Mouse (Mus musculus) forebrain, embryonic 10.5 days (tissue): Measurements from ENCODE around the gene Snx18. TPM values are rescaled to one million over a fixed set of nuclear protein-coding genes. Genes with fewer than 3 reads are reported as not detected.

Experiments
- DNase-seq: peaks from one replicate; pipeline ENCODE4 v3.0.0-alpha.2; 2017; ENCODE audit warnings: low spot score; ENCODE audit errors: extremely low spot score
- H3K27ac ChIP-seq: fragments of 300-500 bp; sonication (generic); 2 replicates; pipeline ENCODE4 v1.5.1; 2016; ENCODE audit warnings: mild to moderate bottlenecking
- H3K27me3 ChIP-seq: fragments of 300-500 bp; sonication (generic); 2 replicates; pipeline ENCODE4 v1.6.1; 2016; ENCODE audit warnings: mild to moderate bottlenecking; ENCODE audit not compliant: poor library complexity, severe bottlenecking
- H3K36me3 ChIP-seq: fragments of 300-500 bp; sonication (generic); replicated peaks from 2 replicates; pipeline ENCODE4 v1.6.1; 2016; ENCODE audit warnings: mild to moderate bottlenecking, moderate library complexity
- H3K4me1 ChIP-seq: fragments of 300-500 bp; sonication (generic); 2 replicates; pipeline ENCODE4 v1.6.1; 2016
- H3K4me3 ChIP-seq: fragments of 300-500 bp; sonication (generic); 2 replicates; pipeline ENCODE4 v1.5.1; 2016; ENCODE audit warnings: mild to moderate bottlenecking, moderate library complexity
- H3K9me3 ChIP-seq: fragments of 300-500 bp; sonication (generic); 2 replicates; pipeline ENCODE4 v1.6.1; 2016; ENCODE audit warnings: mild to moderate bottlenecking, moderate library complexity
- WGBS: fragments of 180-500 bp; shearing (Covaris S2); methylation state at CpG from one replicate; pipeline ENCODE4 v1.1.7; 2016; 5-methylcytosine and 5-hydroxymethylcytosine counted together
- polyA plus RNA-seq: library from polyadenylated mRNA; unstranded; fragments of >200 nt; fragmentation: Nextera tagmentation; extraction: Ambion mirVana; gene quantifications from 2 replicates; pipeline ENCODE4 v1.2.1, GENCODE M21; 2016

The Snx18 gene
- polyA plus RNA-seq, 1 experiment from 2014 or later = 11.2 TPM

DNA sequence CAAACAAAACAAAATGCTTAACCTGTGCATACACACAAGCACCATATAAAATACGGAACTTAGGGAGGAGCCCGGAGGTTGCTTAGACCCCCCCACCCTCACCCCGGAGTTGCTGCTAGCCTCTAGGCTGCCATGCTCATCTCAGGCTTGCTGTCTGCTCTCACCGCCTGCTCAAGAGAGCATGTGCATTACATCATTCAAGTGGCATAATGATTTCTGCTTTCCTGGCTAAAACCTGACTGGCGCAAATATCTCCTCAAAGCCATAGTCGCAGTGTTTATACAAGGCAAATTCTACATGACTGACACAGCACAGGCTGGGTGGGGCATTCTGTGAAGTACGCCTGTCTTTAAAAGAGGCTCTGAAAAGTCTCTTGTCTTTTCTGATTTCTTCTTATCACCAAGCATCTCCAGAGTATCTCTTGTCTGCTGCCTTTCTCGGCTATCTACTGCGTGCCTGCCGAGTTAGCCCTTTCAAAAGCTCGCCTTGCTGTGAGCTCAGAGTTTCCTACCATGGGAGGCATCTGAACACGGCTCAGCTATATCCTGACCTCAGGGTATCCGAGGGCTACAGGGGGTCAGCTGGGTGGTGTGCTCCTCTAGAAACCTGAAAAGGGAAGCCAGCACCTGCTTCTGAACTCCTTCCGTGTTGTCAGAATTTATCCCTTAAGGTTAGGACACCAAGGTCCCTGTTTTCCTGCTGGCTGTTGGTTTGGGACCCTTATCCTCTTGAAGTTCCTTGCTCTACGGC is 16.5 kb upstream of the Snx18 start:
- 88% methylated on average over 15 of the region's 15 CpGs for WGBS
- DNase-seq = no peak
- Histone ChIP-seq H3K27ac (no peak overlapping the region), H3K36me3 (no peaks in the 10 kb centered on the region), H3K4me3 (no peak overlapping the region), H3K27me3 (no peaks in the 10 kb centered on the region), H3K4me1 (peaks cover 14% of the 10 kb centered on the region; the same call in 1 of the 2 replicates), H3K9me3 (no peaks in the 10 kb centered on the region)

DNA sequence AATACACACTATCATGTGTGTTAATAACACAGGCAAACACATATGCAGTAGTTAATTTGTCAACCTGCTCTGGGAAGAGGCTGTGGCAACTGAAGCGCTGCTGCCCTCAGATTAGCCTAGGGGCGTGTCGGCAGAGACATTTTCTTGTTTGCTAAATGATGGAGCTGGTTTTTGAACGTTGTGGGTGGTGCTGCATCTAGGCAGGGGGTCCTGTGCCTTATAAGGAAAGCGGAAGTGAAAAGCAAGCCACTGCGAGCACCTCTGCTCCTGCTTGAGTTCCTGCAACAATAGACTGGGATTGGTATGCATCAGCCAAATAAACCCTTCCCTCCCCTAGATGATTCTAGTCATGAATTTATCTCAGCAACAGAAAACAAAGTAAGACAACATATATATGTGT is 14.1 kb upstream of the Snx18 start:
- DNase-seq = no peak

DNA sequence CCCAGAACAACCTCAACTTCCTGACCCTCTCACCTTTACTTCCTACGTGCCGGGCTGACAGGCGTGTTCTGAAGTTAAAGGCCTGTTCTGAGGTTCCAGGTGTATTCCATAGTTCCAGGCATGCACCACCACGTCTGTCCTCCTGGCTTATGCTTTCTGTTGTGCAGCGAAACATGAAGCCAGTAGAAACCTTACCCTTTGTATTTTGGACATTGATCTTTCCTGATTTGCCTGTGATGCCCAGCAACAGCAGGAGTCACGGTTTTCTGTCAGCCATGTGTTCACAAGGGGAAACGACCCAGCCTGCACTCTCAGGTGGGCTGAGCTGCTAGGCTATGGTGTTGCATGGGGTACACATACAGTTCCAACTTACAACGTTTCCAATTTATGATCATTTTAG is 9.2 kb upstream of the Snx18 start:
- Histone ChIP-seq H3K4me3 (no peak overlapping the region), H3K36me3 (no peaks in the 10 kb centered on the region), H3K27me3 (no peaks in the 10 kb centered on the region), H3K9me3 (no peaks in the 10 kb centered on the region), H3K27ac (no peak overlapping the region), H3K4me1 (no peaks in the 10 kb centered on the region)
- WGBS = 86% methylated on average over 8 of the region's 8 CpGs
- DNase-seq = no peak

More for the DNA sequence above, 14.1 kb upstream of the Snx18 start:
- 53% methylated on average over 6 of the region's 6 CpGs for WGBS
- Histone ChIP-seq H3K27me3 (no peaks in the 10 kb centered on the region), H3K4me1 (peaks cover 13% of the 10 kb centered on the region; the same call in 1 of the 2 replicates), H3K27ac (no peak overlapping the region), H3K36me3 (no peaks in the 10 kb centered on the region), H3K4me3 (no peak overlapping the region), H3K9me3 (no peaks in the 10 kb centered on the region)

DNA sequence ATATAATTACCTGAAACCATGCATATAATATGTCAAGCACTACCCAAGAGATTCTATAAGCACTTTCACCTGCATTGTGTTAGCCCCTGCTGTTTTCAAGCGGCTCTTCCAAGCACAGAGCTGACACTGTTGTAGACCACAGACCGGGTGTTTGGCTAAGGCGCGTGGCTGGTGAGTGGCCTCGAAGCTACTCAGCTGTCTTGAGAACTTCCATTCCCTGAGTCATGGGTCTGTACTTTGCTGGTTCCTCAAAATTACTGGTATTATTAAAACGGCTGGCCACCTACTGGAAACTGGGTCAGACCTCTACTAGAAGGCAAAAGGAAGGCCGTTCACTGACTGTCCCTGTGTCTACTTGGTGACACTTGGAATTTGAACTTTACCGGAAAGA is 4.5 kb upstream of the Snx18 start:
- WGBS = 83% methylated on average over 8 of the region's 8 CpGs
- H3K4me3 ChIP-seq = no peak overlapping the region
- H3K27ac ChIP-seq = no peak overlapping the region

DNA sequence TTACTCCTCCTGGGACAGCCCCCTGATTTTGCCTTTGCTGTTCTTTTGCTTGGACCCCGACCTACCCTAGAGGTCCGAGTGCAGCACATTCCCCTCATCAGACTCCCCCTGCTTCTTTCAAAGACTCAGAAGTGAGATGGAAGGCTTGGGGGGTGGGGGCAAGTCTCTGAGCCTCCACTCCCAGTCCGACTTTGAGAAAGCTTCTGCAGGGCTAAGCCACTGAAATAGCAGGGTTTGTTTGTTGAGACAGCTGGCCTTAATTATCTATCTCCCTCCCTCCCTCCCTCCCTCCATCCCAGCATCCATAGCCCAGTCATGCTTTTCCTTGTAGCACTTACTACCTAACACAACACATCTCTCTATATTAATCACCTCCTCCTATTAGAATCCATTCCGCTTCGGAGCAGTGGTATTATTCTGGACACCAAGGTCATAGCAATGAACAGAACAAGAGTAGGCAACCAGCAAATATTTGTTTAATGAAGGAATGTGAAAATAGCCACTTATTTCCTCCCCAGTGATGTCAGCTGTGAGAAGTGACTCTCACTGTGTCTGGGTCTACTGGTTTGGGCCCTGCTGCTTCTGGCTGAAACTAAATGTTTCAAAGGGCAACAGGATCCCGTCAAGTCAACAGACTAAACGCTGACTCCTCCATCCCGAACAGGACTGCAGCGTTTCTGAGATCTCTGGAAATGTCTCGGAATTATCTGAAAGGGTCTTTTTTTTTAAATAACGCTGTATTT is 3.9 kb upstream of the Snx18 start:
- Histone ChIP-seq H3K27me3 (0 out of 2 replicates have a peak, but pooled peaks cover 2% of the 10 kb centered on the region), H3K36me3 (peaks cover 1% of the 10 kb centered on the region), H3K9me3 (no peaks in the 10 kb centered on the region), H3K27ac (peak overlapping the region; percentile 61; the same call in 1 of the 2 replicates), H3K4me1 (peaks cover 14% of the 10 kb centered on the region), H3K4me3 (no peak overlapping the region)
- WGBS = 59% methylated on average over 11 of the region's 11 CpGs
- no peak for DNase-seq

More for the DNA sequence above, 4.5 kb upstream of the Snx18 start:
- no peaks in the 10 kb centered on the region for H3K9me3 ChIP-seq
- H3K27me3 ChIP-seq = no peaks in the 10 kb centered on the region
- no peak for DNase-seq
- H3K36me3 ChIP-seq = no peaks in the 10 kb centered on the region
- peaks cover 9% of the 10 kb centered on the region for H3K4me1 ChIP-seq

DNA sequence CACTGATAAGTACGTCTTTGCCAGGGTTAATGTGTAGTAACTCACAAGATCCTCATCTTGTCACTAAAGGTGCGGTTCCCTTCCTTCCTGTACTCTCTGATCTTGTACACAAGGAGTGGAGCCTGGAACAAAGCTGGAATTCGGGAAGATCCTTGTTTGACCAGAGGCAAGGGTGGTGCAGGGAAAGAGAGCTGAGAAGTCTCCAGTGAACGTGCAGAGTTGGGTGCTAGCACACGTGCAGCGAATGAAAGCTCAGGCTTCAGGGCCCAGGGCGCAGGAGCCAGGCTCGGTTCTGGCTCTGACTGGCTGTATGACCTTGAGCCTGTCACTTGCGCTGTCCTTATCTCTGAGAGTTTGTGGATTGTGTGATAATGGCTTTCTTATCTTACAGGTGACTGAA is 639 bp upstream of the Snx18 start:
- Histone ChIP-seq H3K27me3 (0 out of 2 replicates have a peak, but pooled peaks cover 4% of the 10 kb centered on the region), H3K4me1 (peaks cover 47% of the 10 kb centered on the region), H3K9me3 (no peaks in the 10 kb centered on the region), H3K27ac (peak overlapping the region; percentile 48; the same call in 1 of the 2 replicates), H3K4me3 (no peak overlapping the region), H3K36me3 (peaks cover 9% of the 10 kb centered on the region)
- WGBS = 76% methylated on average over 9 of the region's 9 CpGs
- DNase-seq = no peak

DNA sequence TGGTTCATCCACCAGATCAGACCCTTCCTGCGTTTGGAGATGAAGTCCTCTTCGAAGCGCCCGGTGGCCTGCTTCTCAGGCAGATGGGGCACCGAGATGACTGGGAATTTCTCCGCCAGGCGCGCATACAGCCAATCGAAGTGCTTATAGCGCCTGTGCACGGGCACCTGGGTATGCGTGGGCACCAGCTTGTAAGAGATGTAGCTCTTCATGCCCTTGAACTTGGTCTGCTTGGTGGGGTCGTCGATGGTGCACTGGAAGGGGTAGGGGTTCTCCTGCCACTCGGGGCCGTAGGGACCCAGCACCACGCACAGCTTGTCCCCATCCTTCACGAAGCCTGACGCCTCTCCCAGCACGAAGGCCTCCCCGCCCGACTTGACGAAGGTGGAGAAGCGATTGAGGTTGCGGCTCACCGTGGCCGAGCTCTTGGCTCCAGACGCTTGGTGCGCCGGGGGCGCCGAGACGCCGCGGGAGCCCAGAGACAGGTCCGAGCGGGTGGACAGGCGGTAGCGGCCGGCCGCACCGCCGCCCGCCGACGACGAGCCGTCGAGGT is 950 bp downstream of the Snx18 start:
- Histone ChIP-seq H3K4me3 (peak overlapping the region; percentile 88), H3K27me3 (0 out of 2 replicates have a peak, but pooled peaks cover 4% of the 10 kb centered on the region), H3K4me1 (peaks cover 63% of the 10 kb centered on the region), H3K9me3 (no peaks in the 10 kb centered on the region), H3K36me3 (peaks cover 21% of the 10 kb centered on the region), H3K27ac (peak overlapping the region; percentile 96)
- 12% methylated on average over 49 of the region's 49 CpGs for WGBS
- peak; percentile 56 for DNase-seq

DNA sequence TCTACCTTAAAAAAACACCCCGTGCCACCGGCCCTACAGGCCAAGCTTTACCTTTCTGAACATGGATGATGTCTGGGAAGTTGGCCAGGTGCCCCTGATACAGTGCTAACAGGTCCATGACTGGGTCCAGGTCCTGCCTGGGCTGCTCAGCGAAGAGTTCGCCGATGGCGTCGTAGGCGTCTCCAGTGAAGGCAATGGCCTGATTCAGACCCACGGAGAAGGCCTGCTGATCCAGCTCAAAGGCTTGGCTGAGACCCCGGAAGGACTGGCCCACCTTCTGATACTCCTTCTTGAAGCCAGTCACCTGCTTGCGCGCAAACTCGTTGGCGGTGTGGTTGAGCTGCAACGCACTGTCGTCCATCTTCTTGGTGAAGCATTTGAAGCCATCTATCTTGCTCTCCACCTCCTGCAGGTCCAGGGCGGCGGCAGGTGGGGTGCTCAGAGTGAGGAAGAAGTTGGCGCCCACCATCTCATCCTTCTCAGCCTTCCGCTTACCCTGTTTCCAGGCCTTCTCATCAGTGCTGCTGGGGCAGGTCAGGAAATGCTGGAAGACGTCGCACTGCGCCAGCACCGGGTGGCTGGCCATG is 1.5 kb downstream of the Snx18 start:
- Histone ChIP-seq H3K4me3 (peak overlapping the region; percentile 88), H3K27me3 (0 out of 2 replicates have a peak, but pooled peaks cover 4% of the 10 kb centered on the region), H3K27ac (peak overlapping the region; percentile 96), H3K36me3 (peaks cover 27% of the 10 kb centered on the region), H3K4me1 (peaks cover 65% of the 10 kb centered on the region), H3K9me3 (no peaks in the 10 kb centered on the region)
- DNase-seq = no peak
- WGBS = 76% methylated on average over 24 of the region's 24 CpGs

DNA sequence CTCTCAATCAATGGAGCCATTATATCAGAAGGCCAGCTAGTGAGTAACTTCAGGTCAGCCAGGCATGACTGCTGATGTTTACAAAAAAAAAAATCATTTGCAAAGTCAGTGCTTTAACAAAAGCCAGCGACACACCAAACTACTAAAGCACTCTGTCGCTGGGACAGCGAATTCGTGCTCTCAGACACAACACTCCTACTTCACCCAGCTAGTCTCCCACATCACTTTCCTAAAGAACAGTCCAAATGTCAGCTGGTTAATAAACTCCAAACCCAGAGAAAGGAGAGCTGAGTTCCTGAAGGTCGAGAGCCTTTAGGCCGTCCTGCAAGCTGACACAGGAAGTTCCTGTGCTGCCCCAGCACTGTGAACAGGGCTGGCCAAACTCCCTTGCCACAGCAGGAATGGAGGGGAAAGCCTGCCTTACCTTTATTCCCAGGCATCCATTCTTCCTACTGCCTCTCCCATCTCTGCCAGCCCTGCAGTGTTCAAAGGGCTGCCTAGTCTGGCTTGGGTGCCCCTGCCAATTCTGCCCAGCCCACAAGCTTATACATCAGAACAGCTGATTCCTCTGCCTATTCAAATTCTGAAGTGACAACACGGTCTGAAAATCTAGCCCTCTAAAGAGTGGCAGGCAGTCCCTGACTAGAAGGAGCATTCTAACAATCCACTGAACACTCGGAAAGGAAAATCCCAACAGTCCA is 2.2 kb downstream of the Snx18 start:
- Histone ChIP-seq H3K27ac (peak overlapping the region; percentile 77), H3K4me3 (peak overlapping the region; percentile 88), H3K4me1 (peaks cover 72% of the 10 kb centered on the region), H3K27me3 (0 out of 2 replicates have a peak, but pooled peaks cover 4% of the 10 kb centered on the region), H3K36me3 (peaks cover 34% of the 10 kb centered on the region), H3K9me3 (no peaks in the 10 kb centered on the region)
- DNase-seq = no peak
- 24% methylated on average over 8 of the region's 8 CpGs for WGBS

DNA sequence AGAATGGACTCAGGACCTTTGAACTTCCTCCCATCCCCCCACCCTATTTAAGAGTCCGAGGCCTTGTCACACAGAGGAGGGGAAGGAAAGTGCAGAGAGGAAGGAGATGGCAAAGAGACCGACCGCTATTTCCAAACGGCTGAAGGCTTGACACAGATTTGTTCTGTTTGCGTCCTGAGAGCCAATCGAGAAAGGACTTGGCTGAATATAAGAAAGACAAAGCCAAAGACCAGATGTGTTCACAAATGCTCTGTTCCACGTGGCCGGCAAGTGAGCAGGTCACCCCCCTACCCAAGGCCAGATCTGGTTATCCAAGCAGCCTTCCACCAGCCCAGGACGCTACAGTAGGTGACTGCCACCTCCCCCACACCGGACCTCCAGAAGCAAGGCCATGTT is 2.8 kb downstream of the Snx18 start:
- 0 out of 2 replicates have a peak, but pooled peaks cover 4% of the 10 kb centered on the region for H3K27me3 ChIP-seq
- peaks cover 78% of the 10 kb centered on the region for H3K4me1 ChIP-seq
- H3K4me3 ChIP-seq = peak overlapping the region; percentile 88
- H3K36me3 ChIP-seq = peaks cover 38% of the 10 kb centered on the region
- peak overlapping the region; percentile 77 for H3K27ac ChIP-seq
- no peaks in the 10 kb centered on the region for H3K9me3 ChIP-seq
- DNase-seq = peak; percentile 30
- WGBS = 2% methylated on average over 10 of the region's 10 CpGs

DNA sequence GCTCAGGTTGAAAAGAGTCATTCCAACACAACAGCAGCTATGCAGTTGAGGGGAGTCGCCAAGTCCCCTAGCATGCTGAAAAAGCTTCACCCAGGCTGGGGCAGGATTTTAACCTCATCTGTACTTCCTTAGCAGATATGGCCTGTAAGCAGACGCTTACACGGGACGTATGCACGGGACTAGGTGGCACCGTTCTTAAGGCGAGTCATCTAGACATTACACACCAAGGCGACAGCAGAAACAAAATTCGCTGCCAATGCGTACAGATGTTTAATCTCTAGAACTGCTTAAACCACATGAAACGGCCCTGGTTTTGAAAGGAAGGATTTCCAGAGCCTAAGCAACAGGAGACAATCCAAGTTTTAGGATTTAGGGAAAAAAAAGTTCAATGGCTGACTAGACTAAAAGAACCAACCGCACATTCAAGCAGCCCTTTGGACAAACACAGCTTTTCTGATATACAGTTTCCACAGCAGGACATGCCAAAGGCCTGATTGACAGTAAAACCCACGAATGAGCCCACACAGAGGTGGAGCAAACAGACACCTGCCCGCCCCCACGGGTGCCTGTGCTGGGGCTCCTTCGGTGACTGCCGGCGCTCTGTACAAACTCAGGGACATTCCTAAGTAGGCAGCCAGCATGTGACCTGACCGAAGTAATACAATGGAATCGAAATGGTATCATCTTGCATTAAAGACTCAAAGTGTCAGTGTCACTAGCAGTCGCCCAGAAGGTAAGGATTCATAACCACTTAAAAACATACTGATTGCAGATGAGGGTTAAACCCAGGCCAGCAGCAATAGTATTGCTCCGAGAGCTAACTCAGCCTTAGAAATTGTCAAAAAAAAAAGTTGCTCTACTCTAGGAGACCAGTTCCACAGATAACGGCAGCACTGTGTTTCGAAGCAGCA is 3.5 kb downstream of the Snx18 start:
- H3K36me3 ChIP-seq = peaks cover 40% of the 10 kb centered on the region
- no peaks in the 10 kb centered on the region for H3K9me3 ChIP-seq
- peak; percentile 65 for DNase-seq
- 0 out of 2 replicates have a peak, but pooled peaks cover 4% of the 10 kb centered on the region for H3K27me3 ChIP-seq
- H3K4me3 ChIP-seq = peak overlapping the region; percentile 88
- peaks cover 82% of the 10 kb centered on the region for H3K4me1 ChIP-seq
- WGBS = 30% methylated on average over 24 of the region's 24 CpGs
- H3K27ac ChIP-seq = peak overlapping the region; percentile 77
